Mouse (Mus musculus) lung, postnatal 0 days (tissue): ENCODE measurements around the gene Hist1h4j.
"Not testable (repeated sequence)": the region's sequence is repeated elsewhere in the genome, so short reads cannot be mapped to it uniquely, and the experiment has no call there.

Source experiments
- CTCF ChIP-seq: IDR thresholded peaks from 2 replicates; pipeline ENCODE4 v1.5.1; 2016; ENCODE audit warnings: antibody characterized with exemption, mild to moderate bottlenecking
- EP300 ChIP-seq: IDR thresholded peaks from 2 replicates; pipeline ENCODE4 v1.6.1; 2016; ENCODE audit warnings: antibody characterized with exemption, mild to moderate bottlenecking, control low read depth

- TF ChIP-seq EP300, CTCF: not testable (repeated sequence)
Observed at GRCm38 (mm10) chr13:21734906-21735767, at the start of gene Hist1h4j.
